9 mouse cellular contexts compared by ENCODE assay signal in genomic region chr12:11436023-11436350, GRCm38 (mm10). TPM values are rescaled to one million over a fixed set of nuclear protein-coding genes. Genes with fewer than 3 reads are reported as not detected.
DNase-seq lines count a peak whose midpoint lies in the region; ATAC-seq and TF ChIP-seq lines count a peak whose summit lies in the region.
"Had no signal": no experiment of that assay in that cellular context is flagged by ENCODE, and none has a peak within 500 bp of the region (broad histone marks: within the 10 kb centered on the region; RNA-seq: fewer than 3 reads in every experiment).

No protein-coding gene starts in this region.

- peak overlapping the region; percentile 51 for H3K9ac ChIP-seq in forebrain, embryonic 15.5 days (replicated peaks)
- no peak overlapping the region for H3K9ac ChIP-seq in liver, postnatal 0 days (replicated peaks)

- no peak overlapping the region for H3K27ac ChIP-seq in heart, embryonic 10.5 days
- H3K27ac ChIP-seq in forebrain, embryonic 15.5 days (replicated peaks), result peak overlapping the region; percentile 76
- H3K27ac ChIP-seq in liver, postnatal 0 days (ENCODE audit: low read depth), result no peak overlapping the region

- H3K4me3 ChIP-seq in heart, embryonic 10.5 days, result peak overlapping the region; percentile 58
- peak overlapping the region; percentile 48 for H3K4me3 ChIP-seq in forebrain, embryonic 15.5 days
- H3K4me3 ChIP-seq in liver, postnatal 0 days (ENCODE audit: low read depth, low read length), result no peak overlapping the region

- no peak for TF ChIP-seq EP300 in liver, postnatal 0 days (IDR thresholded peaks at IDR 0.05; ENCODE audit: low read depth)

- H3K27me3 ChIP-seq in heart, embryonic 10.5 days (ENCODE audit: insufficient read depth, poor library complexity, severe bottlenecking), result peaks cover 20% of the 10 kb centered on the region
- 0 out of 2 replicates have a peak, but pooled peaks cover 6% of the 10 kb centered on the region for H3K27me3 ChIP-seq in forebrain, embryonic 15.5 days
- peaks cover 39% of the 10 kb centered on the region for H3K27me3 ChIP-seq in liver, postnatal 0 days (ENCODE audit: insufficient read depth, low read length)

- ATAC-seq in forebrain, embryonic 15.5 days (replicated peaks), result peak; percentile 47
- ATAC-seq in liver, postnatal 0 days, result no peak
- no peak for ATAC-seq in monocyte, adult 5-6 weeks (replicated peaks; ENCODE audit: insufficient number of reproducible peaks, low FRiP score, low TSS enrichment, poor library complexity, severe bottlenecking)

- H3K9me3 ChIP-seq in heart, embryonic 10.5 days, result no peaks in the 10 kb centered on the region
- no peaks in the 10 kb centered on the region for H3K9me3 ChIP-seq in forebrain, embryonic 15.5 days
- H3K9me3 ChIP-seq in liver, postnatal 0 days (ENCODE audit: low read length), result no peaks in the 10 kb centered on the region

- peaks cover 23% of the 10 kb centered on the region for H3K4me1 ChIP-seq in heart, embryonic 10.5 days
- peaks cover 24% of the 10 kb centered on the region for H3K4me1 ChIP-seq in forebrain, embryonic 15.5 days
- H3K4me1 ChIP-seq in liver, postnatal 0 days (ENCODE audit: insufficient read depth), result no peaks in the 10 kb centered on the region

- no peak for TF ChIP-seq CTCF in liver, postnatal 0 days (IDR thresholded peaks at IDR 0.05; ENCODE audit: low read depth)

- 5% methylated on average over 12 of the region's 12 CpGs for WGBS in heart, embryonic 10.5 days
- under 1% methylated on average over 12 of the region's 12 CpGs for WGBS in forebrain, embryonic 15.5 days
- WGBS in liver, postnatal 0 days (ENCODE audit: insufficient replicate concordance), result 5% methylated on average over 12 of the region's 12 CpGs

- DNase-seq in heart, embryonic 10.5 days (ENCODE audit: low spot score), result no peak
- DNase-seq in heart, adult 8-10 months (ENCODE audit: low spot score), result no peak
- peak; percentile 6 for DNase-seq in R1 (ENCODE audit: low read depth, low spot score)
- DNase-seq in liver, postnatal 0 days, result no peak
- DNase-seq in MN1 (ENCODE audit: low spot score), result no peak
- DNase-seq in adrenal gland, postnatal 4 days (ENCODE audit: low spot score in 2 of 2), result no peak

- H3K4me2 ChIP-seq in forebrain, embryonic 15.5 days (replicated peaks), result peak overlapping the region; percentile 84
- peak overlapping the region; percentile 42; the same call in 1 of the 2 replicates for H3K4me2 ChIP-seq in liver, postnatal 0 days (ENCODE audit: low read depth, low read length)

- no peaks in the 10 kb centered on the region for H3K36me3 ChIP-seq in heart, embryonic 10.5 days
- H3K36me3 ChIP-seq in forebrain, embryonic 15.5 days, result no peaks in the 10 kb centered on the region
- no peaks in the 10 kb centered on the region for H3K36me3 ChIP-seq in liver, postnatal 0 days (replicated peaks; ENCODE audit: insufficient read depth, low read length)

RNA-seq across cellular contexts. Expression of gene Vsnl1, which starts 0.4 kb away (rescaled TPM):
- polyA plus RNA-seq in heart, embryonic 10.5 days (2016; fragmentation: Nextera tagmentation; extraction: Ambion mirVana), result 6.3 and 22.3 TPM in 2 replicates
- total RNA-seq in heart, adult 8-10 months (2022), result 1 to 10 TPM in 1 of 4 experiments, under 1 TPM in 3; 0.26 to 1.2 (median 0.78) TPM
- polyA plus RNA-seq in forebrain, embryonic 15.5 days (2015; fragmentation: Nextera tagmentation; extraction: Ambion mirVana), result 13.1 and 16.6 TPM in 2 replicates
- polyA plus RNA-seq in liver, postnatal 0 days (2015; fragmentation: Nextera tagmentation; extraction: Ambion mirVana), result not detected in 2 replicates
- 0.39 TPM in 1 of 3 replicates, not detected in the others for total RNA-seq in monocyte, adult 5-6 weeks (2017)
- 10 to 100 TPM; 38.5 to 38.8 TPM for total RNA-seq in adrenal gland, postnatal 4 days (2021)
- total RNA-seq: common myeloid progenitor, adult 5-6 weeks had no signal

RNA-seq across cellular contexts. Expression of gene Rad51ap2, which starts 19.9 kb away (rescaled TPM):
- 0.30 and 0.33 TPM in 2 replicates for polyA plus RNA-seq in heart, embryonic 10.5 days (2016; fragmentation: Nextera tagmentation; extraction: Ambion mirVana)
- total RNA-seq in heart, adult 8-10 months (2022), result not detected
- 0.31 and 0.33 TPM in 2 replicates for polyA plus RNA-seq in forebrain, embryonic 15.5 days (2015; fragmentation: Nextera tagmentation; extraction: Ambion mirVana)
- not detected in 2 replicates for polyA plus RNA-seq in liver, postnatal 0 days (2015; fragmentation: Nextera tagmentation; extraction: Ambion mirVana)
- not detected in 3 replicates for total RNA-seq in monocyte, adult 5-6 weeks (2017)
- total RNA-seq in adrenal gland, postnatal 4 days (2021), result under 1 TPM; 0.54 to 0.84 TPM

Comparison
In these comparisons a context has a peak if more than half of its experiments do, and no peak if none do; other contexts are left out.
1. RNA of gene Vsnl1, which starts 0.4 kb away (total RNA-seq): 38.5 to 38.8 TPM in adrenal gland, postnatal 4 days; 0.26 to 1.2 TPM in heart, adult 8-10 months and 0.39 TPM in monocyte, adult 5-6 weeks; every median in the first group is over 10 times any median in the second.